In genomic region chr5:30659042-30659441, GRCm38 (mm10) we compare ENCODE assay signal across 24 mouse cellular contexts. TPM values are rescaled to one million over a fixed set of nuclear protein-coding genes. Genes with fewer than 3 reads are reported as not detected.
"Had no signal": no experiment of that assay in that cellular context is flagged by ENCODE, and none has a peak within 500 bp of the region (broad histone marks: within the 10 kb centered on the region; RNA-seq: fewer than 3 reads in every experiment).

No protein-coding gene starts in this region.

- H3K9ac ChIP-seq: heart, embryonic 12.5 days; hindbrain, embryonic 12.5 days; hindbrain, embryonic 14.5 days; intestine, embryonic 15.5 days; limb, embryonic 12.5 days; liver, embryonic 13.5 days; liver, embryonic 15.5 days had no signal

- H3K9me3 ChIP-seq: heart, embryonic 10.5 days; hindbrain, embryonic 12.5 days; intestine, embryonic 15.5 days; limb, embryonic 10.5 days; liver, embryonic 15.5 days had no signal

- H3K4me3 ChIP-seq: gastrocnemius, adult 2 months; heart, embryonic 10.5 days; heart, embryonic 12.5 days; hindbrain, embryonic 10.5 days; hindbrain, embryonic 12.5 days; intestine, embryonic 15.5 days; layer of hippocampus, adult 2 months; left cerebral cortex, adult 2 months; limb, embryonic 10.5 days; limb, embryonic 12.5 days; liver, embryonic 13.5 days; liver, embryonic 15.5 days had no signal

- DNase-seq: gastrocnemius, adult 2 months; gastrocnemius, postnatal 10 days; gastrocnemius, postnatal 25 days; heart, postnatal 10 days; heart, postnatal 4 days; kidney, adult 18-20 months; kidney, adult 8-10 months; kidney, postnatal 10 days; kidney, postnatal 25 days; kidney, postnatal 4 days; liver; liver, embryonic 13.5 days had no signal

- H3K4me1 ChIP-seq: hindbrain, embryonic 12.5 days; intestine, embryonic 15.5 days; limb, embryonic 10.5 days; limb, embryonic 12.5 days; liver, embryonic 13.5 days; liver, embryonic 15.5 days had no signal

- H3K27ac ChIP-seq: gastrocnemius, adult 2 months; heart, embryonic 10.5 days; hindbrain, embryonic 10.5 days; hindbrain, embryonic 12.5 days; hindbrain, embryonic 14.5 days; intestine, embryonic 15.5 days; layer of hippocampus, adult 2 months; left cerebral cortex, adult 2 months; limb, embryonic 10.5 days; limb, embryonic 12.5 days; liver, embryonic 13.5 days; liver, embryonic 15.5 days had no signal

- H3K27me3 ChIP-seq: heart, embryonic 12.5 days; hindbrain, embryonic 12.5 days; intestine, embryonic 15.5 days; limb, embryonic 12.5 days; liver, embryonic 13.5 days; liver, embryonic 15.5 days had no signal

RNA-seq across cellular contexts. Expression of gene Dpysl5, which starts 52.3 kb away (rescaled TPM):
- total RNA-seq: granulocyte monocyte progenitor cell, adult 5-6 weeks had no signal
